Mouse (Mus musculus) heart, embryonic 12.5 days (tissue): ENCODE measurements at regions not wholly inside any gene's neighbourhood (a gene's known extent, or its start where the extent isn't known, plus 50 kb on each side); places are given as distances from the start of the nearest gene placed in this dataset.

ENCODE experiments used
- ATAC-seq: fragments of 200-750 bp; cut with Nextera tagmentation; 2 replicates; pipeline ENCODE4 v1.8.0; 2017; ENCODE audit warnings: moderate TSS enrichment, moderate library complexity; ENCODE audit not compliant: insufficient number of reproducible peaks, low FRiP score
- H3K27ac ChIP-seq: fragments of 300-500 bp; sonication (generic); 2 replicates; pipeline ENCODE4 v1.5.1; 2016; ENCODE audit warnings: mild to moderate bottlenecking, moderate library complexity; ENCODE audit not compliant: poor library complexity, severe bottlenecking
- H3K27me3 ChIP-seq: fragments of 300-500 bp; sonication (generic); replicated peaks from 2 replicates; pipeline ENCODE4 v1.6.1; 2016; ENCODE audit warnings: mild to moderate bottlenecking, moderate library complexity
- H3K36me3 ChIP-seq: fragments of 300-500 bp; sonication (generic); 2 replicates; pipeline ENCODE4 v1.6.1; 2016; ENCODE audit warnings: mild to moderate bottlenecking, moderate library complexity
- H3K4me1 ChIP-seq: fragments of 300-500 bp; sonication (generic); replicated peaks from 2 replicates; pipeline ENCODE4 v1.6.1; 2016; ENCODE audit warnings: mild to moderate bottlenecking
- H3K4me2 ChIP-seq: fragments of 300-500 bp; sonication (generic); 2 replicates; pipeline ENCODE4 v1.6.1; 2016; ENCODE audit warnings: mild to moderate bottlenecking, moderate library complexity
- H3K4me3 ChIP-seq: fragments of 300-500 bp; sonication (generic); 2 replicates; pipeline ENCODE4 v1.5.1; 2016; ENCODE audit warnings: mild to moderate bottlenecking
- H3K9ac ChIP-seq: fragments of 300-500 bp; sonication (generic); 2 replicates; pipeline ENCODE4 v1.6.1; 2016; ENCODE audit warnings: mild to moderate bottlenecking, moderate library complexity
- H3K9me3 ChIP-seq: fragments of 300-500 bp; sonication (generic); replicated peaks from 2 replicates; pipeline ENCODE4 v1.6.1; 2016; ENCODE audit warnings: mild to moderate bottlenecking, moderate library complexity
- WGBS: fragments of 180-500 bp; shearing (Covaris S2); methylation state at CpG from one replicate; pipeline ENCODE4 v1.1.7; 2016; 5-methylcytosine and 5-hydroxymethylcytosine counted together

DNA sequence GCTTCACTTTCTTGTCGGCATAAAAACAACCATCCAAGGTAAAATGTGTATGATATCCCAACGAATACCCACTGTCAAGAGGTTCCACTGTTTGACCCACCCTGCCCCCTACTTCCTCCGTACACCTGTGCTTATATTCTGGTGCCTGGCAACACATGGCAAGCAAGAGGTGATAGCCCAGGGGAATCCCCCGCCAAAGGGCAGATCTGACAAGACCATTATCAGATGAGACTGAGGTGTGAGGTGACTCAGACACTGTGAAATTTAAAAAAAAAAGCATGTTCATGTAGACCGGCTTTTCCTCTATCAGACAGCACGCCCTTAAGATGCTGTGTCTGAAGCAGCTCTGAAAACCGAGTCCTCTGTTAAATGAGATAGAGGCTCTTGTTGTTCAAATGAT is 89.4 kb upstream of the Bach2 start:
- WGBS: 75% methylated on average over 7 of the region's 7 CpGs
- no peak overlapping the region for H3K4me3 ChIP-seq
- peaks cover 6% of the 10 kb centered on the region; the same call in 1 of the 2 replicates for H3K4me1 ChIP-seq
- no peak for ATAC-seq
- H3K36me3 ChIP-seq: no peaks in the 10 kb centered on the region
- no peaks in the 10 kb centered on the region for H3K9me3 ChIP-seq
- H3K27me3 ChIP-seq: no peaks in the 10 kb centered on the region
- no peak overlapping the region for H3K9ac ChIP-seq
- H3K4me2 ChIP-seq: no peak overlapping the region
- no peak overlapping the region for H3K27ac ChIP-seq

DNA sequence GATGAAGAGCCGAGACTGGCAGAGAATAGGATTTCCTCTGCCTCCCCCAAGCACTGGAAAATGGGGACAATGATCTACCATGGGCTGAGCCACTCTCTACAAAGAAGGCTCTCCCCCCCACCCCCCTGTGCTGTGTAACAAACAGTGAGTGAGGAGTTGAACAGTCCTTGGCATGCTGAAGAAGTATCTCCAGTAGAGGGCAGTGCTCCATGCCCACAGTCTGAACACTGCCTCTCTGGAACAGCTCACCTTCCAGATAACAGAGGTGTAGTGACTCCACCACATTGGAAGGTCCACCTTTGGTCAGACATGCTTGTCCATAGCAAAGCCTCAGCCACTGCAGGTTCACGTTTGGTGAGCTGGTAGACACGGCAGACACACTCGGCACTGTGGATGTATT is 85.2 kb upstream of the Bach2 start:
- Histone ChIP-seq H3K9me3 (no peaks in the 10 kb centered on the region), H3K27ac (no peak overlapping the region), H3K27me3 (no peaks in the 10 kb centered on the region), H3K36me3 (no peaks in the 10 kb centered on the region), H3K4me1 (no peaks in the 10 kb centered on the region), H3K4me3 (no peak overlapping the region), H3K4me2 (no peak overlapping the region), H3K9ac (no peak overlapping the region)
- peak; percentile 51; the same call in 1 of the 2 replicates for ATAC-seq
- 70% methylated on average over 4 of the region's 4 CpGs for WGBS

DNA sequence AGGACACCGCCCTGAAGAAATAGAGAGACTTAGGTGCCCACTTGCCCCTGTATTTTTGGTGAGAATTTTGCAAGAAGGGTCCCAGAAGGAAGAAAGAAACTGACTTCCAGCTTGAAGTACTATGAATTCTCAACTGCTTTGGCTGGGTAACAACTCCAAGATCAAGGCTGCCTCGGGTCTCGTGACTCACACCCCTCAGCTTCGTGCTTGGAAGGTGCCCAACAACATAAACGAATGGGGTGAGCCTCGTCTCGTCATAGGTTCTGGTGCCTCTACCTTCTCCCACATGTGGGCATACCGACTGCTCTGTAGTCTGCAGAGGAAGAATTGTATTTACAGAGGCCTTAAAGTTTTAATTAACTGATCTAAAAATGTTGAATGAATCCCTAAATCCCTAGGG is 81.6 kb upstream of the Bach2 start:
- Histone ChIP-seq H3K9me3 (no peaks in the 10 kb centered on the region), H3K4me1 (peaks cover 11% of the 10 kb centered on the region), H3K27ac (no peak overlapping the region), H3K27me3 (no peaks in the 10 kb centered on the region), H3K36me3 (no peaks in the 10 kb centered on the region), H3K4me3 (no peak overlapping the region), H3K9ac (no peak overlapping the region), H3K4me2 (no peak overlapping the region)
- no peak for ATAC-seq
- 72% methylated on average over 8 of the region's 8 CpGs for WGBS

DNA sequence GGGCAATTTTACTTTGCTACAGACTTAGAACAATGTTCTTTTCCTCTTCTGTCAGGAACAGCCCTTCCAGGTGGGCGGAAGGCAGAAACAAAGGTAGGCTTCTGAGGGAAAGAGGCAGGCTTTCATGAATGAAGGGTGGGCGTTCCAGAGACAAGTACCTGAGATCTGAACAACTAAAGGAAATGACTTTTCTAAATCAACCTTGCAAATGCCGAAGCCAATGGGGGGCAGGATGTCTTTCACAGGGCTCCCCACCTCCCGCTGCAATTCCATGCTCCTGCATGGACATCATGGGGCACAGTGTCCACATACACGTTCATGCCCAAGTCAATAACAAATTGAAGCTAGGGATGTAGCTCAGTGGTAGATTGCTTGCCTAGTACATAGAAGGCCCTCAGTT is 80.2 kb upstream of the Bach2 start:
- Histone ChIP-seq H3K36me3 (no peaks in the 10 kb centered on the region), H3K27me3 (no peaks in the 10 kb centered on the region), H3K4me1 (peaks cover 19% of the 10 kb centered on the region), H3K27ac (no peak overlapping the region), H3K4me3 (no peak overlapping the region), H3K9me3 (no peaks in the 10 kb centered on the region), H3K9ac (no peak overlapping the region), H3K4me2 (no peak overlapping the region)
- WGBS: 64% methylated on average over 5 of the region's 5 CpGs
- no peak for ATAC-seq

DNA sequence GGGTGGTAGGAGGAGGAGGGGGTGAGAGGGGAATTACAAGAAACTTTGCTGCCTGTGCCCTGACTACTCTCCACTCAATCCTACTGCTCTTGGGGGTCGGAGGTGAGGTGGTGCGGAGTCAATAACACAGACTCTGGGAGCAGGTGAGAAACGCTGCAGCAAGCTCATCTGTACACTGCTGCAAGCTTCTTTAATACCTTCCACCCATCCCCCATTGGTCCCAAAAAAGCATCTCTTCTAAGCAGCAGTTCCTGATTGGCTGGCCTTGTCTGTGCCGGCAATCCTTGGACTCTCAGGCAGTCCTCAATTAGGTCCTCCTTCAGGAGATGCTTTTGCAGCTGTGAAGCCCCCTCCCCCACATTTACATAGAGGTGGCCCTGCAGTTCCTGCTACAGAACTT is 79.7 kb upstream of the Bach2 start:
- Histone ChIP-seq H3K9me3 (no peaks in the 10 kb centered on the region), H3K27me3 (no peaks in the 10 kb centered on the region), H3K36me3 (no peaks in the 10 kb centered on the region), H3K4me3 (no peak overlapping the region), H3K9ac (no peak overlapping the region), H3K27ac (no peak overlapping the region), H3K4me2 (no peak overlapping the region), H3K4me1 (peaks cover 19% of the 10 kb centered on the region)
- WGBS: 44% methylated on average over 4 of the region's 4 CpGs
- ATAC-seq: no peak

DNA sequence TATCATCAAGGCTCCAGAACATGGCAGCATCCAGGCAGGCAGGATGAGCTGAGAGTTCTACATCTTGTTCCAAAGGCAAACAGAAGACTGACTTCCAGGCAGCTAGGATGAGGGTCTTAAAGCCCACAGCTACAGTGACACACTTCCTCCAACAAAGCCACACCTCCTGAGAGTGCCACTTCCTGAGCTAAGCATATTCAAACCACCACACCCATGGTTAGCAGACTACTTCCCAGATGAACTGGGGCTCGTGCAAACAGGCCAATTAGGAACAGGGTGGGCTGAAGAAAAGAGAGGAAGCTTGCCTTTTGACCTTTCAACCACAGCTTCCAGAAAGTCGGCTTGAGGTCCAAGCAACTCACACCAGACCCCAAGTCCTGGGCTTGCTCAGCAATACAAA is 77.8 kb upstream of the Bach2 start:
- no peaks in the 10 kb centered on the region for H3K9me3 ChIP-seq
- no peak overlapping the region for H3K9ac ChIP-seq
- H3K4me3 ChIP-seq: no peak overlapping the region
- H3K4me2 ChIP-seq: no peak overlapping the region
- H3K36me3 ChIP-seq: no peaks in the 10 kb centered on the region
- no peaks in the 10 kb centered on the region for H3K27me3 ChIP-seq
- ATAC-seq: no peak
- H3K4me1 ChIP-seq: peaks cover 19% of the 10 kb centered on the region
- WGBS: 54% methylated on average over 2 of the region's 2 CpGs
- H3K27ac ChIP-seq: no peak overlapping the region

DNA sequence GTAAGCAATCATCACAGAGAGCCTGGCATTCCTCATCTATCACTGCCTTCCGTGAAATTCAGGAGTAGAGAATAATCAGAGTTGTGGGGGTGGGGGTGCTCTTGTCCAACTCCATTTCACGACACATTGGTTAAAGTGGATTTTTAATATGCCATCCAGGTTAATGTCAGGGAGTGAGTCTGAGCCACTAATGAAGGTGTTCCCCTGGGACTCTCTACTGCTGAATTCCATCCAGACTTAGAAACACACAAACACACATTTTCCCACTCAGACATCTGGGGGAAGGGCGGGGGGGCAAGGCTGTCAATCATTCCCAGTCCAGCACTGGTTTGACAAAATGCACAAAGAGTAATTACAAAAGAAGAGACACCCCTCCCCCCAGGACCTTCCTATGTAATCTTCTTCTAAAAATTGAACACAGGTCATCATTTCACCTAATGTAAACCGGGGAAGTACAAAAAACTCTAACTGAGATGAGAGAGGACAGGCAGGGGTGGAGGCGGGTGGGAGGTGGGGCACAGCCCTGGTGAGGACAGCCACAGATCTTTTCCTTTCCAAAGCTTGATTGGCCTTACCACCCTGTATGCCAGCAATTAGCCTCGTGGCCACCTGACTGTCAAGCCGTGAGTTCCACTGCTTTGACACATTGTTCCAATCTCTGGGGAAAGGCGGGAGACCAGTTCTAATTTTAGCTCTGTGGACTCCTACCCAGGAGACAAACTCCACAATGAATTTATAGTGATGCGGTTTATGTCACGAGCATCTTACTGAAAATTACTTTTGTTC is 76.5 kb upstream of the Bach2 start:
- Histone ChIP-seq H3K27ac (peak overlapping the region; percentile 23; the same call in 1 of the 2 replicates), H3K27me3 (no peaks in the 10 kb centered on the region), H3K4me3 (no peak overlapping the region), H3K4me2 (peak overlapping the region; percentile 7; the same call in 1 of the 2 replicates), H3K4me1 (peaks cover 19% of the 10 kb centered on the region), H3K36me3 (no peaks in the 10 kb centered on the region), H3K9me3 (no peaks in the 10 kb centered on the region), H3K9ac (no peak overlapping the region)
- ATAC-seq: no peak
- 33% methylated on average over 10 of the region's 10 CpGs for WGBS

DNA sequence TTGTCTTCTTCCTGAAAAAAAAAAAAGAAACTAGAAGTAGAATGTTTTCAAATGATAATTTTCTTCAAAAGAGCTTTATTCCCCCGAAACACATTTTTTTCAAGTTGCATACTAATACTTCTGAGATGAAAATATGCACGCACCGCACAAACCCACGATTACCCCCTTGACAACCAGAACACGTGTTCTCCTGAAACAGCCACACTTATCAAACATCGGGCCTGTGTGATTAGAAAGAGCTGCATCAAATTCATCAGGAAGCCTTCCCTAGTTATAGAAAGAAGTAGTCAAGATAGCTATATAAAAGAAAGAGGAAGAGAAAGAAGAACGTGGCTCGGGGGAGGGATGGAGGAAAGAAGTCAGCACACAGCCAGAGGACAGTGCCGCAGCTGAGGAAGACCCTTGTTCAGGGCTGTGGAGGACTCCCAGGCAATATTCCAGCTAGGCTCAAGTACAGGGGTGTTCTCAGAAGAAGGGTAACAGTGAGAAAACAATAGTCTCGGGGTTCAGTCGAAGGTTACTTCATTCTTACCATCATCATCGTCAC is 75.8 kb upstream of the Bach2 start:
- H3K9ac ChIP-seq: no peak overlapping the region
- H3K27me3 ChIP-seq: no peaks in the 10 kb centered on the region
- H3K36me3 ChIP-seq: no peaks in the 10 kb centered on the region
- H3K4me1 ChIP-seq: peaks cover 19% of the 10 kb centered on the region
- no peak for ATAC-seq
- no peaks in the 10 kb centered on the region for H3K9me3 ChIP-seq
- H3K27ac ChIP-seq: no peak overlapping the region
- WGBS: 79% methylated on average over 12 of the region's 12 CpGs
- H3K4me3 ChIP-seq: no peak overlapping the region
- H3K4me2 ChIP-seq: no peak overlapping the region

DNA sequence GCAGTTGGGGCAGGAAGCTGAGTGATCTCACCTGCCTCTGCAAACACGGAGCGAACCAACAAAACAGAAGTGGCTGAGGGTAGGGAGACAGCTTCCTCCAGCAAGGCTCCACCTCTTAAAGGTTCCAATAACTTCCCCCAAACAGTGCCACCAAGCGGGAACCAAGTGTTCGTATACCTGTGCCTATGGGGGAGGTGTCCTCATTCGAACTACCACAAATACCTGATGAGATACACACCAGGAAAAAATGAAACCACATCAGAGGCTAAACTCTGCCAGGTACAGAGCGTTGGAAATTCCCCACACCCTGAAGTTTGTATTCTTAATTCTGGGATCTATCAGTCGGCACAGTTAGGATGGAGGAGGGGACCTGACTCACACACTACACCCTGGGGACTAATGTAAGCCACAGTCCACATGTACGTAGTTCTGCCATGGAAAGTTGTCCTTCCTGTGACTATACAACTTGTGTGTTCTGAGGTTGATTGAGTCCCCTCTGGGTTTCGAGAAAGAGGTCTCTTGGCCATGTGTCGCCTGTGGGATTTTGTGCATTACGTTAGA is 74.4 kb upstream of the Bach2 start:
- Histone ChIP-seq H3K4me3 (no peak overlapping the region), H3K4me1 (peaks cover 15% of the 10 kb centered on the region), H3K27me3 (no peaks in the 10 kb centered on the region), H3K36me3 (no peaks in the 10 kb centered on the region), H3K9ac (no peak overlapping the region), H3K9me3 (no peaks in the 10 kb centered on the region), H3K4me2 (no peak overlapping the region), H3K27ac (no peak overlapping the region)
- WGBS: 83% methylated on average over 11 of the region's 11 CpGs
- no peak for ATAC-seq

DNA sequence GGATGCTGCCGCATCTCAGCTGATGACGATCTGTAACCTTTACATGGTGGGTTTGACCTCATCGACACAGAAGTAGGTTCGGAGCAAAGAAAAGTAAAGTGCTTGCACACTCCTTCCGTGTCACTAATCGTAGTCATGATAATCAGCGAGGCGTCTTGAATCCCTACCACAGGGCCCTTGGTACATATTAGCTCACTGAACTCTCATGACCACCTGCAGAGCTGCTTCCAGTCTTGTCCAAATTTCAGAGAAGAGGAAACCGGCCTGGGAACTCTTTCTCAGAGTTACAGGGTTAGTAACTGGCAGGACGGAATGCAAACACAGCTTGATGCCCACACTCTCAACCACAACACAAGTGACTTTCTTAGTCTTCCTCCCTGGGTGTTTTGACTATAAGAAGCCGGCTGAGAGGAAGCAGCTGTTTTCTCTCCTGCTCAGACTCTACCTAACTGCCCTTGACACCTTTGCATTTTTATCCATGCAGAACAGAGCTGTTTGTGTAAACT is 73.8 kb upstream of the Bach2 start:
- WGBS: 79% methylated on average over 11 of the region's 11 CpGs
- no peak overlapping the region for H3K27ac ChIP-seq
- no peaks in the 10 kb centered on the region for H3K9me3 ChIP-seq
- H3K4me1 ChIP-seq: peaks cover 16% of the 10 kb centered on the region
- no peak overlapping the region for H3K9ac ChIP-seq
- ATAC-seq: no peak
- H3K4me3 ChIP-seq: no peak overlapping the region
- no peaks in the 10 kb centered on the region for H3K27me3 ChIP-seq
- H3K36me3 ChIP-seq: no peaks in the 10 kb centered on the region
- no peak overlapping the region for H3K4me2 ChIP-seq

DNA sequence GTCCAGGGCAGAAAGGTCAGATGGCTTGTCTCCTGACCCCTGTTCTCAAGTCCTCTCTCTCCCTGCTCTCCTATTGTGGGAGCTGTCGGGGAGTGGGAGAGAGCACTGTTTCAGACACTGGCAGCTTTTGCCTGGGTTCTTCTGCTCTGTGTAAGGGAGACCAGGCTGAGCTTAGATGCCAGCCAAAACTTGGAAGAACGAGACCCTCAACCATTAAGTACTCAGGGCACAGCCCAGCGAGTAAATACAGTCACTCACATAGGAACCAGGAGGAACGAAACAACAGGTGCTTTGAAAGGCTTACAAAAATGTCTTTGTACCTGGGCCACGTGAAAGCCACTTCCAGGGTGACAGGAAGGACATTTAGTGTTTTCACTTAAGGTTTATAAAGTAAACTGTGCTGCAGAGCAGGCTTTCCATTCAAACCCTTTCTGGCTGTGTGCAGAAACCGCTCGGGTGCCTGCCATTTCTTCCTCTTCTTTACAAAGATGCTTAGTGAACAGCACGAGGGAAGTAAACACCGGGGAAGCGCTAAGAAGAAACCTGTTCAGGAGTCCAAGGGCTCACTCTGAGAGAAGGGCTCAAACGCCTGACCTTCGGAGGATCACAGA is 72.6 kb upstream of the Bach2 start:
- no peak overlapping the region for H3K27ac ChIP-seq

More for the DNA sequence above, 72.6 kb upstream of the Bach2 start:
- Histone ChIP-seq H3K9ac (no peak overlapping the region), H3K9me3 (no peaks in the 10 kb centered on the region), H3K36me3 (no peaks in the 10 kb centered on the region), H3K4me2 (no peak overlapping the region), H3K4me3 (no peak overlapping the region), H3K27me3 (no peaks in the 10 kb centered on the region), H3K4me1 (peaks cover 28% of the 10 kb centered on the region)
- ATAC-seq: no peak
- 67% methylated on average over 12 of the region's 12 CpGs for WGBS
